Mouse (Mus musculus) E14TG2a.4 (cell line): Measurements from ENCODE around the gene Zfp385b.
A peak's percentile ranks its signal among the peaks of the same experiment; 100 is the strongest.

Experiments
- H3K27me3 ChIP-seq: 2 replicates; pipeline ENCODE4 v1.6.1; 2014; ENCODE audit warnings: low read length, control low read depth; ENCODE audit not compliant: insufficient read depth
- H3K36me3 ChIP-seq: 2 replicates; pipeline ENCODE4 v1.6.1; 2014; ENCODE audit warnings: low read length, control low read depth; ENCODE audit not compliant: insufficient read depth
- H3K4me1 ChIP-seq: replicated peaks from 2 replicates; pipeline ENCODE4 v1.6.1; 2014; ENCODE audit warnings: low read depth, low read length, control low read depth
- H3K4me3 ChIP-seq: replicated peaks from 2 replicates; pipeline ENCODE4 v1.5.1; 2014; ENCODE audit warnings: mild to moderate bottlenecking, low read length
- H3K9me3 ChIP-seq: 2 replicates; pipeline ENCODE4 v1.6.1; 2014; ENCODE audit warnings: low read length, control low read depth
- CTCF ChIP-seq: conservative IDR thresholded peaks from 2 replicates; pipeline ENCODE4 v1.5.1; 2014; ENCODE audit warnings: low read length
- NANOG ChIP-seq: IDR thresholded peaks from 2 replicates; pipeline ENCODE4 v1.6.1; 2014; ENCODE audit warnings: borderline replicate concordance, low read length, mixed read lengths
- POU5F1 ChIP-seq: IDR thresholded peaks from 2 replicates; pipeline ENCODE4 v1.6.1; 2014; ENCODE audit warnings: low read length, borderline replicate concordance

Gene Zfp385b

DNA sequence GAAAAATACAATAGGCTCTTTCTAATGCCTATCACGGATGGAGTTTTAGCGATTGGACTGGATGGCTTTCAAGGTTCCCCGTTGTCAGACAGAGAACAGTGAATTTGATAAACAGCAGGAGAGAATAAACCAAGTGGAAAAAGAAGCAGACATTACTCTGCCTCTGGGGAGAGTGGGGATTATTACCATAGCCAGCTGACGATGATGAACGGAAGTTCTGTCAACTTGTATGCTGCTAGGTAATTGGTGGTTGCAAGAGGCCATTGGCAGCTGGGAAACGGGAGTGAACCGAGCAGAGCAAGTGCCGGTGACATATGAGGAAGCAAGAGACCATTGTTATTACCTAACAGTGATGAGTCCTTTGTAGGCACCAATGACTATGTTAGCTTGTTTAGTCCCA, 444.3 kb downstream of the Zfp385b start:
- H3K27me3 ChIP-seq, result peaks cover 7% of the 10 kb centered on the region; the same call in 1 of the 2 replicates
- peaks cover 4% of the 10 kb centered on the region; the same call in 1 of the 2 replicates for H3K4me1 ChIP-seq
- H3K36me3 ChIP-seq, result no peaks in the 10 kb centered on the region
- H3K9me3 ChIP-seq, result no peaks in the 10 kb centered on the region
- TF ChIP-seq CTCF (no peak), NANOG (no peak), POU5F1 (no peak)
- H3K4me3 ChIP-seq, result no peak overlapping the region

- Histone ChIP-seq H3K36me3 (no peaks in the 10 kb centered on the region), H3K9me3 (no peaks in the 10 kb centered on the region), H3K27me3 (peaks cover 7% of the 10 kb centered on the region; the same call in 1 of the 2 replicates), H3K4me1 (no peaks in the 10 kb centered on the region), H3K4me3 (no peak overlapping the region)
- peak; percentile 7; the same call in 1 of the 2 replicates for TF ChIP-seq CTCF
- no peak for TF ChIP-seq POU5F1
- TF ChIP-seq NANOG, result no peak
Measured at GRCm38 (mm10) chr2:77369174-77369573, 450.3 kb downstream of the Zfp385b start.
